Mouse (Mus musculus) frontal cortex, postnatal 14 days (tissue): ENCODE measurements at regions not wholly inside any gene's neighbourhood (a gene's known extent, or its start where the extent isn't known, plus 50 kb on each side); places are given as distances from the start of the nearest gene placed in this dataset.

Source experiments
- DNase-seq, 2 experiments: peaks; one replicate each; pipeline ENCODE4 v3.0.0; 2022; ENCODE audit warnings: low spot score in 2 of 2

- no peak for DNase-seq
Measured at GRCm38 (mm10) chr2:167848468-167849440, 83.1 kb upstream of the Ptpn1 start.

GRCm38 (mm10) chr2:167847281-167848077 is 84.4 kb upstream of the Ptpn1 start:
- DNase-seq, result no peak

DNA sequence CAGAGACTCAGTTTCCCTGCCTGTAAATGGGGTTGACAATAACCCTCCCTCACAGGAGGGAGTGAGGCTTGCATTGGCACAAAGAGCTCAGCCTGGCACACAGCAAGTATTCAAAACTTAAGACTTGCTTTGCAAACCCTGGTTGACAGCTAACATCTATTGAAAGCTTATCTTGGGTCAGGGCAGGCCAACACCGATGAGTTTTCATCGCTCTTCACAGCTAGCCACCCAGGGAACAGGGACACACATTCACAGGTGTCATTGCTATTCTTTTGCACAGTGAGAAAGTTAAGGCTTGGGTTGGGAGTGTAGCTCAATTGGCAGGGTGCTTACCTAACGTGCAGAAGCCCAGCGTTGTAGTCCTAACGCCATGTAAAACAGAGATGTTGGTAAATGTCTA is 86.5 kb upstream of the Ptpn1 start:
- no peak for DNase-seq

DNA sequence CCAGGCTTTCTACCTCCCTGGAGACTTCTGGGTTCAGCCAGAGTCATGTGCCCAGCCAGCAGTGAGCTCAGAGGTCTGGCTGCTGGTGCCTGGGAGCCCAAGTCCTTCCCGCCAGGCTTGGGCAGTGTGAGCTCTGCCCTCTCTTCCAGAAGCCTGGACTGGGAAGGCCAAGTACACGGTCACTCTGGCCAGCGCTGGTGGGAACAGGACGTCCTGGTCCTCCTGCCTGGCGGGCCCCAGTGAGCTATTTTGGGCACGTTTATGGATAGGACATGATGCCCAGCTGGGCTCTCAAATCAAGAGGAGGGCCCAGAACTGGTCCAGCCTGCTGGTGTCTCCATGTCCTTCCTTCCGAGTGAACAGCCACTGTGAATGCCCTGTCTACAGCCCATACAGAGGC is 87.3 kb upstream of the Ptpn1 start:
- no peak for DNase-seq

DNA sequence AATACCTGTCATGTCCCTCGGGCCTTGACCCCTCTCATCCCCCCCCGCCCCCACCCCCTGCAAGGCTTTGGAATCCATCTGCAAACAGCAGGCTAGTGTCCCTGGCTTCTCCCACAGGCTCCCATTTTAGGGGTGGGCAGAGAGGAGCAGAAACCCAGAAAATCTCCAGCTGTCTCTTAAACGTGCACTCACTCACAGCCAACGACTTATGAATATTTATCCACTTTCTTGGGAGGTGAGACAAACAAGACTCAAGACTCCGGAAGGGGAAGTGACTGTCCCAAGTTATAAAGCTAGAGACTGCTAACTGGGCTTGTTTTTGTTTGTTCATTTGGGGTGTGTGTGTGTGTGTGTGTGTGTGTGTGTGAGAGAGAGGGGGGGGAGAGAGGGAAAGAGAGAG is 87.9 kb upstream of the Ptpn1 start:
- DNase-seq, result no peak

GRCm38 (mm10) chr2:167842993-167843392 is 88.9 kb upstream of the Ptpn1 start:
- DNase-seq, result no peak

DNA sequence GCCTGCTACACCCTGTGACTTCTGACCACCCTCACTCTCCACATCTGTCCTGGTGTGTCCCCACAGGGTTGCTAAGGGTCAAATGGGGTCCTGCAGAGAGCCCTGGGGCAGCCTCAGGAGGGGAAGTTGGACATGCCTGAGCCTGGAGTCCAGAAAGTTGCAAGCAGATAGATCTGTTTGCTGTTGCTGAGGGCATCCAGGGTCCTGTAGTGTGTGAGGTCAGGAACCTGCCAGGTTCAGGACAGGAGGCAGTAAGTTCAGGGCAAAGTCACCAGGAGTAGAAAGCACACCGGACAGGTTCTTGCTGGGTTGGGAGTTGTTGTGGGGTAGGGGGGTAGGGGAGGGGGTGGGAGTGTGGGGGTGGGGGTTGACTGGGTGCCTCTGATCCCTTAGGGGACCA is 89.4 kb upstream of the Ptpn1 start:
- DNase-seq, result no peak

- DNase-seq, result no peak
Measured at GRCm38 (mm10) chr2:167841339-167842240, 90.3 kb upstream of the Ptpn1 start.

- DNase-seq, result no peak
Measured at GRCm38 (mm10) chr2:167840344-167840743, 91.5 kb upstream of the Ptpn1 start.

- DNase-seq, result no peak
Measured at GRCm38 (mm10) chr2:167839324-167839981, 92.4 kb upstream of the Ptpn1 start.

GRCm38 (mm10) chr2:167837596-167837995 is 94.3 kb upstream of the Ptpn1 start:
- DNase-seq, result no peak

- DNase-seq, result no peak
Measured at GRCm38 (mm10) chr2:167836611-167837010, 95.2 kb upstream of the Ptpn1 start.

DNA sequence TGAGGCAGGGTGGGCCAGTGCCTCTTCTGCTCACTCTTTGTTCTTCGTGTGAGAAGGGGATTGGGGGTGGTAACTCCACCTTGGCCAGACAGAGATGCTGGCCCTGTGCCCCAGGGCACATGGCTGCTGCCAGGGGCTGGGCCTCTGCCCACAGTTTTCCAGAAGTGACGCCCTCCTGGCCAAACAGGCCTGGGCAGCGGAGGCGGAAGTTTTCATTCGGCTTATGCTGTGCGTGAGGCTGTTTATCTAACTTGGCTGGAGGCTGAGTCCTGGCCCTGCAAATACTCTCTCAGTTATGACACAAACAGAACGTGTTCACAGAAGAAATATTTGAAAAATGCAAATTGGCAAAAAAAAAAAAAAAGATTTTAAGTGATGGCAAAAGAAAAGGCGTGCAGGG is 97.3 kb upstream of the Ptpn1 start:
- no peak for DNase-seq

- DNase-seq, result no peak
Measured at GRCm38 (mm10) chr2:167833290-167833953, 98.4 kb upstream of the Ptpn1 start.

GRCm38 (mm10) chr2:167831076-167832039 is 100.5 kb upstream of the Ptpn1 start:
- no peak for DNase-seq

GRCm38 (mm10) chr2:167828258-167828657 is 103.6 kb upstream of the Ptpn1 start:
- no peak for DNase-seq

DNA sequence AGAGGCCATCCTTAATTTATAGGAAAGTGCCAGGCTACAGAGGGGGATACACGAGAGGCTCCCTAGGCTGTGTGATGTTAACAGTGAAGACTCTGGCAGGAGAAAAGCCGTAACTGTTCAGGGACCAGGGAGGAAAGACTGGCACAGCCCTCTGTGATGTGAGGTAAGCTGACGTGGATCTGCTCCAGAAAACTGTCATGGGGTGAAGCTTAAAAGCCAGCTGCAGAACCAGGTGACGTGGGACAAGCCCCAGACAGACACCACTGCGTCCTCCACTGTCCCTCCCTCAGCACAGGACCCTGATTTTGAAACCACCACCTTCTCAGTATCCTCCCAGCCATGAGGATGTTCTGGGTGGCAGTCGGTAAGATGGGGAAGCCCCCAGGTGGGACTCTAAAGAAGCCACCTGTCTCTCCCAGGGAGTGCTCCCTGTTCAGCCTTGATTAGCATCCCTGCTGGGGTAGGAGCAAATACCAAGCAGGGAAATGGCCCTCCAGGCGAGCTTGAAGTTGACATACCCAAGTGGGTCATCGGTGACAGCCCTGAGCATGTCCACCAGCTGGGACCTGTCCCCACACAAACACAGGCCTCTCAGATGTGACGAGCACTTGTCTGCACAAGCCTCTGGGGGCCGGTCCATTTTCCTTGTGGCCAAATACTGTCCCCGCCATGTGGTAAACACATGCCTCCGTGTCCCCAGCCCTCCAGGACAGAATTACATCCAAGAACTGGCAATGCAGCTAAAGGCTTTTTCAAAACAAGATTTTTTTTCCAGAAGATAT is 104.7 kb upstream of the Ptpn1 start:
- DNase-seq, result no peak

- no peak for DNase-seq
Measured at GRCm38 (mm10) chr2:167823513-167823912, 108.3 kb upstream of the Ptpn1 start.

GRCm38 (mm10) chr2:167823044-167823443 is 108.8 kb upstream of the Ptpn1 start:
- no peak for DNase-seq
